Mouse (Mus musculus) kidney, embryonic 14.5 days (tissue): ENCODE data around the gene Unc119b. TPM values are rescaled to one million over a fixed set of nuclear protein-coding genes. Genes with fewer than 3 reads are reported as not detected.

Source experiments
- ATAC-seq: fragments of 200-750 bp; cut with Nextera tagmentation; 2 replicates; pipeline ENCODE4 v1.8.0; 2017; ENCODE audit warnings: moderate number of reproducible peaks, mild to moderate bottlenecking, moderate TSS enrichment, moderate library complexity; ENCODE audit not compliant: low FRiP score, low TSS enrichment
- H3K27ac ChIP-seq: fragments of 300-500 bp; sonication (generic); 2 replicates; pipeline ENCODE4 v1.5.1; 2014; ENCODE audit warnings: low read depth, mild to moderate bottlenecking, low read length, moderate library complexity, mixed read lengths
- H3K27me3 ChIP-seq: fragments of 300-500 bp; sonication (generic); 2 replicates; pipeline ENCODE4 v1.6.1; 2014; ENCODE audit warnings: mild to moderate bottlenecking, low read length; ENCODE audit not compliant: control insufficient read depth, insufficient read depth
- H3K36me3 ChIP-seq: fragments of 300-500 bp; sonication (generic); 2 replicates; pipeline ENCODE4 v1.6.1; 2014; ENCODE audit warnings: low read length, mixed read lengths; ENCODE audit not compliant: control insufficient read depth, insufficient read depth
- H3K4me1 ChIP-seq: fragments of 300-500 bp; sonication (generic); 2 replicates; pipeline ENCODE4 v1.6.1; 2014; ENCODE audit warnings: low read length, mixed read lengths; ENCODE audit not compliant: control insufficient read depth, insufficient read depth
- H3K4me2 ChIP-seq: fragments of 300-500 bp; sonication (generic); replicated peaks from 2 replicates; pipeline ENCODE4 v1.6.1; 2014; ENCODE audit warnings: low read depth, mild to moderate bottlenecking, low read length
- H3K4me3 ChIP-seq: fragments of 300-500 bp; sonication (generic); 2 replicates; pipeline ENCODE4 v1.5.1; 2014; ENCODE audit warnings: mild to moderate bottlenecking, low read length
- H3K9ac ChIP-seq: fragments of 300-500 bp; sonication (generic); 2 replicates; pipeline ENCODE4 v1.6.1; 2014; ENCODE audit warnings: low read depth, mild to moderate bottlenecking, low read length, moderate library complexity
- H3K9me3 ChIP-seq: fragments of 300-500 bp; sonication (generic); 2 replicates; pipeline ENCODE4 v1.6.1; 2016; ENCODE audit warnings: low read length; ENCODE audit not compliant: control insufficient read depth
- WGBS: fragments of 180-500 bp; shearing (Covaris S2); extraction: QIAGEN DNeasy Blood & Tissue Kit; methylation state at CpG from one replicate; pipeline ENCODE4 v1.1.7; 2014; 5-methylcytosine and 5-hydroxymethylcytosine counted together
- polyA plus RNA-seq: library from polyadenylated mRNA; unstranded; fragments of >200 nt; fragmentation: Nextera tagmentation; extraction: Ambion mirVana; gene quantifications from 2 replicates; pipeline ENCODE4 v1.2.1, GENCODE M21; 2014

Gene Unc119b
- polyA plus RNA-seq, 1 experiment from 2014 or later: 50.3 TPM

DNA sequence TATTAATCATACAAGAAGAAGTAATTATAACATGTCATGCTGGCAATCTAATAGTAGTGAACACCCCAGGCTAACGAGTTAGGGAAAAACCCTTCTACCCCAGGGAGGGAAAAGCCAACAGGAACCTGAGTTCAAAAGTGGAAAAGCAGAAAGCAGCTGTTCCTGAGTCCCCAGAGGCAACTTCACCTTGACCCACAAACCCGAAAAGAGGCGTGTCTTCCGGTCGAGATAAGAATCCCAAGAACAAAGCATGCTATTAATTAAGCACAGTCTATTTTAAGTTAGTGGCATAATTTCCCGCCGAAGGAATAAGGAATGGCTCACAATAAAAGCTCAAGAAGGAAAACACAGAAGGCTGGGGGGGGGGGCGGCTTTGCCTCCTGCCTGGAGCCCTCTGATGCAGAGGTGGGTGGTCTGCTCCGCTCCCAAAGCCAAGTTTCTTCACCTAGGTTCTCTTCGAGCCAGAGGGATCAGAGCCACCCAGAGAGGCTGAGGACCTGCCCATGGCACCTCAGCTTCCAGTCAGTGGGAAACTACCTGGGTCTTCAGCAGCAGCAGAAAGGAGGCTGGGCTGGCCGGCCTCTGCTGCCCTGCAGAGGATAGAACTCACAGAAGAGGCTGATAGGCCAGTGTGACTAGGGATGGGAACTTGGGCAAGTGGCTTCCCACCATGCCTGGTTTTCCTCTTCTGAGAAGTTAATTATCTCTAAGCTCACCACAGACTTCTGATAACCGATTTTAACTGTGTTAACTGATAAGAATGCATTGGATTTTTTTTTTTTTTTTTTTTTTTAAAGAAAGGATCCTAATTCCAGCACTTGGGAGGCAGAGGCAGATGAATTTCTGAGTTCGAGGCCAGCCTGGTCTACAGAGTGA, 26.5 kb upstream of the Unc119b start:
- peaks cover 25% of the 10 kb centered on the region; the same call in 1 of the 2 replicates for H3K4me1 ChIP-seq
- 36% methylated on average over 12 of the region's 13 CpGs for WGBS
- 0 out of 2 replicates have a peak overlapping the region, but pooled peaks have one; percentile 0 for H3K4me2 ChIP-seq
- H3K9me3 ChIP-seq: no peaks in the 10 kb centered on the region
- no peak overlapping the region for H3K9ac ChIP-seq
- H3K27ac ChIP-seq: peak overlapping the region; percentile 76; the same call in 1 of the 2 replicates
- H3K4me3 ChIP-seq: no peak overlapping the region
- ATAC-seq: no peak
- H3K36me3 ChIP-seq: no peaks in the 10 kb centered on the region
- no peaks in the 10 kb centered on the region for H3K27me3 ChIP-seq

DNA sequence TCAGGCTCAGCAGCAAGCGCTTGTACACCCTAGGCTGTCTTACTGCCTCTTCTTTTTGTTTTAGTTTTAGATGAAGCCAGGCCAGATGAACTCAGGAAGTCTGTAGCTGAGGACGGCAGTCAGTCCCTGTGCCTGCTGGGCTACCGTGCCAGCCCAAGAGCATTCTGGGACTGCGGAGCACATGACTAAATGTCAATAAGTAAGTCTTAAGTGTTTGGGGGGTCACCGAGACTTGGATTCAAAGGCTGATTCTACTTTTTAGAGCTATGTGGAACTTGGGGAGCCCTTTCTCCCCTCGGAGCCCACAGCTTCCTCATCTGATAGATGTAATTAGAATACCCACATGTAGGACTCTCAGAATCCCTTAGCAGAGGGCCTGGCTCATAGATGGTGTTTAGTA, 25.9 kb upstream of the Unc119b start:
- no peak overlapping the region for H3K4me2 ChIP-seq
- no peaks in the 10 kb centered on the region for H3K27me3 ChIP-seq
- no peak overlapping the region for H3K4me3 ChIP-seq
- no peak for ATAC-seq
- H3K9me3 ChIP-seq: no peaks in the 10 kb centered on the region
- 63% methylated on average over 6 of the region's 6 CpGs for WGBS
- H3K9ac ChIP-seq: no peak overlapping the region
- H3K36me3 ChIP-seq: no peaks in the 10 kb centered on the region
- peaks cover 31% of the 10 kb centered on the region for H3K4me1 ChIP-seq
- peak overlapping the region; percentile 76; the same call in 1 of the 2 replicates for H3K27ac ChIP-seq

DNA sequence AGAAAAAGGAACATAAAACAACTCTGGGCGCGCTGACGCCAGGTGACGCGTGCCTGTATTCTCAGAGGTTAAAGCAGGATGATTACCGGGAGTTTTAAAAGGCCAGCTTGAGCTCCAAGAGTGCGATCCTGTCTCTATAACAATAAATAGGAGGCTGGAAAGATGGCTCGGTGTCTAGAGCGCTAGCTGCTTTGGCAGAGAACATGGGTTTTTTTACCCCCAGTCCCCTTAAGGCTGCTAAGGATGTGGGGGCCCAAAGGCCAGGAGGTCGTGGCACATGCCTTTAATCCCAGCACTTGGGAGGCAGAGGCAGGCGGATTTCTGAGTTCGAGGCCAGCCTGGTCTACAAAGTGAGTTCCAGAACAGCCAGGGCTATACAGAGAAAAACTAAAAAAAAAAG, 24.4 kb upstream of the Unc119b start:
- Histone ChIP-seq H3K27ac (peak overlapping the region; percentile 99), H3K4me3 (peak overlapping the region; percentile 99), H3K36me3 (no peaks in the 10 kb centered on the region), H3K4me2 (peak overlapping the region; percentile 73), H3K27me3 (no peaks in the 10 kb centered on the region), H3K9ac (peak overlapping the region; percentile 98), H3K4me1 (peaks cover 44% of the 10 kb centered on the region), H3K9me3 (no peaks in the 10 kb centered on the region)
- ATAC-seq: no peak
- WGBS: 33% methylated on average over 12 of the region's 12 CpGs

DNA sequence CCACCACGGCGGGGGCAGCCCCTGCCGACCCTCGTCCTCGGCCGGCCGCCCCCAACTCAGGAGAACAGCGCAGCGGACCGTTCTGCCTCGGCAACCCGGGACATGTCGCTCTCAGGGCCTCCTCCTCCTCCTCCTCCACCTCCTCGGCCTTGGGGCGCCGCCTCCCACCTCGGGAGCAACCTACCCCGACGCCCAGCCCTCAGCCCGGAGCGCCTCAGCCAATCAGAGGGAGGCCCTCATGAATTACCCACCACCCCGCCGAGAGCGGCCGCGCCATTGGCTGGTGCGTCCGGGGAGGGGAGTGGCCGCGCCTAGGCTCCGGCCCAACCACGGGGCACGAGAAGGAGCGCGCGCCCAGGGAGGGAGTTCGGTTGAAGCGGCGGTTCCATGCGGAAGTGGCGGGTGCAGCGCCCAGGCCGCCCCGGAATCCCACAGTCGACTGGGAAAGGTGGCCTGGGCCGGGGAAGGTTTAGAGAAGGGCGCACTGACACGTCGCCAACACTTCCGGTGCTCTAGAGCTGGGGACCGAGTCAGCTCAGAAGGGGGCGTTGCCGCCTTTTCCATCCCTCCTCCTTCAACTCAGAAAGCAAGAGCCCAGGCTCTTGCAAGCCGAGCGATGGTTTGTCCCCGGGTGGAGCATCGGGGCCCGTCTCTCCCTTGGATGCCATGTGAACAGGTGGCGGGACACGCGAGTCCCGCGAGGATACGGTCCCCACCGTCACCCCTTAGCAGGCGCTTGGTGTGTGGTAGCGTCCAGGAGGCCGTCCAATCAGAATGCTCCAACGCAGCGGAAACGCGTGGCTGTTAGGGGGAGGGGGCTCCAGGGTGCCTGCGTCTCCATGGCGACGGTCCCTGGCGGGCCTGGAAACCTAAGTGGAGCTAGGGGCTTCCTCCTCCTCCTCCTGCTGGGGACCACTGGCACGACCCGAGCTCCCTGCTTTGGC, 23.5 kb upstream of the Unc119b start, which contains the start of gene Mlec:
Gene Mlec, minus strand, starts transcription at position 140 of the 944 bp plus-strand sequence.
- Histone ChIP-seq H3K9ac (peak within 1 kb of the TSS; percentile 98), H3K36me3 (peaks cover 5% of the 10 kb centered on the region; the same call in 1 of the 2 replicates), H3K4me3 (peak within 1 kb of the TSS; percentile 99), H3K4me2 (peak within 1 kb of the TSS; percentile 76), H3K4me1 (peaks cover 52% of the 10 kb centered on the region), H3K27me3 (no peaks in the 10 kb centered on the region), H3K27ac (peak within 1 kb of the TSS; percentile 99), H3K9me3 (no peaks in the 10 kb centered on the region)
- WGBS: under 1% methylated on average over 68 of the region's 78 CpGs
- ATAC-seq: peak; percentile 98

DNA sequence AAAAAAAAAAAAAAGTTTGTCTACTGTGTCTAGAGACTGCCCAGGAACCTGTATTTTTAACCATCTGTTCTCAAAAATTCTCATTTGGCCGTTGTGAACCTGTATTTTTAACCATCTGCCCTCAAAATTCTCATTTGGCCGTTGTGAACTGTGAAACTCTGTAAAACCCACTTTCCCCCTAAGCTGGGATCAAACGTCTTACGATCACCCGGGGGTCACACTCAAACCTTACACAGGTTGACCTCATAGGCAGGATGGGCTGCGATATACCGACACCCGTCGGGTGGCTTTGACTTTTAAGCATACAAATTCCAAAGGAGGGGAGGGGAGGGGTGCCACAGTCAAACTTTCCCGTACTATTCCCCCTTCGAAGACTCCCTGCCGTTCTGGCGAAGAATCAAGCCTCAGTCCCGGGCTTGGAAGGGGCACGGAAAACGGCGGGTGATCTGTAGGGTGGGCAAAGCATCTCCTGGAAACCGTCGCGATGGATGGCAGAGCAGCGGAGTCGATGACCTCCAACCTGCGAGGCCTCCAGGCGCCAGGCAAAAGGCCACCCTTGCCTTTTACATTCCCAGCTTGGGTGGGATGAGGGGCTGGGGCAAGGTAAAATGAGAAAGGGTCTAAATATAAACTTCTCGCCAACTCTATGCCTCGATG, 22.3 kb upstream of the Unc119b start:
- H3K9ac ChIP-seq: peak overlapping the region; percentile 98
- 2% methylated on average over 26 of the region's 26 CpGs for WGBS
- peaks cover 65% of the 10 kb centered on the region for H3K4me1 ChIP-seq
- H3K27me3 ChIP-seq: no peaks in the 10 kb centered on the region
- peak overlapping the region; percentile 76 for H3K4me2 ChIP-seq
- H3K4me3 ChIP-seq: peak overlapping the region; percentile 99
- peak overlapping the region; percentile 99 for H3K27ac ChIP-seq
- no peaks in the 10 kb centered on the region for H3K9me3 ChIP-seq
- no peak for ATAC-seq
- H3K36me3 ChIP-seq: peaks cover 6% of the 10 kb centered on the region; the same call in 1 of the 2 replicates

DNA sequence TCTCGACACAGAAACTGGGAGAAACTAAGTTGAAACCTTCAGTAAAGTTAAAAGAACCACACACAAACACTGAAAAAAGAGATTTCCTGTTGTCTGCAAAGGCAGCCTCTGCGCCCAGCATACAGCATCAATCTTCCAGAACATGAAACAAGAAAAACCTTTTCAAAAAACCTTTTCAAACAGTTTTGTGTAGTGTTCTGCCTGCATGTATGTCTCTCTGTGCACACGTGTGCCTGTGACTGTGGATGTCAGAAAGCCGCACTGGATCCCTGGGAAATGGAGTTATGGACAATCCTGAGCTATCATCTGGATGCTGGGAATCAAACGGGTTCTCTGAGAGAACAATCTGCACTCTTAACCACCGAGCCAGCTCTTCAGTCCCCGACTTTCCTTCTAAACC, 21.6 kb upstream of the Unc119b start:
- peaks cover 6% of the 10 kb centered on the region; the same call in 1 of the 2 replicates for H3K36me3 ChIP-seq
- H3K9ac ChIP-seq: peak overlapping the region; percentile 98
- no peaks in the 10 kb centered on the region for H3K27me3 ChIP-seq
- peak overlapping the region; percentile 99 for H3K4me3 ChIP-seq
- H3K27ac ChIP-seq: no peak overlapping the region; the same call in 1 of the 2 replicates
- WGBS: 48% methylated on average over 7 of the region's 7 CpGs
- peaks cover 65% of the 10 kb centered on the region for H3K4me1 ChIP-seq
- peak overlapping the region; percentile 76 for H3K4me2 ChIP-seq
- no peak for ATAC-seq
- H3K9me3 ChIP-seq: no peaks in the 10 kb centered on the region

DNA sequence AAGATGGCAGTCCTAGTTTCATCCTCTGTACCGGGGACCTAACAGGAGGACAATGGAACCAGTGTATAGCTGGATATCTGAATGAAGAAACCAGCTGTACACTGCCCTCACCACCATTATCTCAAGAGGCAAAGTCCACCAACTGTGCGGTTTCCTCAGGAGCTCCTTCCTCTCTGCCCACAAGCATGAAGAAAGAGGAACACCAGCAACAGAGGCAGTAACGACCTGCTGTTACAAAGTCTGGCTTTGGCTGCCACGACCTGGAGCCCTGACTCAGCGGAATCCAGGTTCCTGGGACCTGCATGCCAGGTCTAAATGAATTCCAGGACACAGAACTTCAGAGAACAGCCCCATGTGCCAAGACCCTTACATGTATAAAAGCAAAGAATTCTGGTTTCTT, 21.1 kb upstream of the Unc119b start:
- H3K4me1 ChIP-seq: peaks cover 60% of the 10 kb centered on the region
- no peaks in the 10 kb centered on the region for H3K9me3 ChIP-seq
- H3K4me2 ChIP-seq: peak overlapping the region; percentile 76
- peak overlapping the region; percentile 98 for H3K9ac ChIP-seq
- H3K27me3 ChIP-seq: no peaks in the 10 kb centered on the region
- H3K36me3 ChIP-seq: peaks cover 9% of the 10 kb centered on the region
- 37% methylated on average over 5 of the region's 5 CpGs for WGBS
- H3K27ac ChIP-seq: no peak overlapping the region; the same call in 1 of the 2 replicates
- H3K4me3 ChIP-seq: peak overlapping the region; percentile 99
- no peak for ATAC-seq

DNA sequence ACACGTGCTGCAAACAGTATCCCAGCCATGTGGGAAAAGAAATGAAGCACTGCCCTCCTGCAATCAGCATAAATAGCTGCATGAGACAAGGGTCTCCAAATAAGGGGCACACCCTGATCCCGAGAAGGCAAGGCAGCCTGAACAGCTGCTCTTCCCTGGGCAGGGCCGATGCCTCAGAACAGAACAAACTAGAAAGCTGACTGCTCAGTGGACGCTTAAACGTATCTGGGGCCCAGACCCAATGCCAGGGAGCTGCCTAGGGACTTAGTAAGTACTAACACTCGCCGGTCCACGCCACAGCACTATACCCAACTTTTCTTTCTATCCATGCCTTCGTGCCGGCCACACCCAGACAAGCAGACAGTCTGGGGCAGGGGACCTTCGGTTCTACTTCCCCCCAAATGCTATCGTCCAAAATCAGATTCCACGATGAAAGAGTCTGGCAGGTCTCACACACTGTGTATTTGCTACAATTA, 20.4 kb upstream of the Unc119b start:
- Histone ChIP-seq H3K4me3 (peak overlapping the region; percentile 99), H3K9ac (peak overlapping the region; percentile 98; the same call in 1 of the 2 replicates), H3K27ac (no peak overlapping the region), H3K4me1 (peaks cover 60% of the 10 kb centered on the region), H3K9me3 (no peaks in the 10 kb centered on the region), H3K36me3 (peaks cover 16% of the 10 kb centered on the region), H3K27me3 (no peaks in the 10 kb centered on the region), H3K4me2 (peak overlapping the region; percentile 76)
- no peak for ATAC-seq
- WGBS: 61% methylated on average over 13 of the region's 13 CpGs
